Mouse (Mus musculus): ENCODE results near the gene Apbb2. TPM values are rescaled to one million over a fixed set of nuclear protein-coding genes. Genes with fewer than 3 reads are reported as not detected.

Apbb2 gene
- polyA plus RNA-seq, 1 experiment, result 27.7 TPM

DNA sequence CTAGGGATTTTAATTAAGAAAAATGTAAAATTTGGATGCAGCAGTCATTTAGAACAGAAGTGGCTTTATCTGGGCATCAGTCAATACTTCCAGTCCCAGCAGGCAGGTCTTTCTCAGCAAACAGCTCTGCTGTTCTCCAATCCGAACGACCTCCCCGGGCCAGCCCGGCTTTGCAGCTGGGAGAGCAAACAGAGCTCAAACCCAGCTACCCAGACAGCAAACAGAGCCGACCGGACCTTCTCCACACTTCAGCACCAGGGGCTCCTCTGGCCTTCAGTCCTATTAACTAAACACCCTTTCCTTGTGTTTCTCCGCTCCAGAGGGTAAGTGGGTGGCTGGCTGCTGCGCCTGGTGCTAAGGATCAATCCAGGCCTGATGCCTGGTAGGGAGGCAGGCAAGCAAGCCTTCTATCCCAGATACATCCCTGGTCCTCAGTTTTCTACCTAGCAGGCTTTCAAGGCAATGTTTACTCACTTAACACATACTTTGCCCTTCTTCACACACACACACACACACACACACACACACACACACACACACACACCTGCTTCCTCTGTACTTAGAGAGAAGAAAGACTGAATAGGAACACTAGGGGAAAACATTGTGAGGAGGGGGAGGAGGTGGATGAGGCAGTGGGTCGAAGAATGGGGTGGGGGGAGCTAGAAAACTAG, 82.9 kb downstream of the Apbb2 start:
- Histone ChIP-seq H3K4me3 (ENCODE audit: insufficient read depth, low read depth, low read length) (no peak overlapping the region), H3K4me1 (ENCODE audit: control insufficient read depth, insufficient read depth, low read length) (peaks cover 6% of the 10 kb centered on the region; the same call in 1 of the 2 replicates), H3K36me3 (ENCODE audit: control insufficient read depth, insufficient read depth, low read length) (no peaks in the 10 kb centered on the region), H3K27me3 (replicated peaks; ENCODE audit: control insufficient read depth, insufficient read depth, low read length) (no peaks in the 10 kb centered on the region), H3K27ac (ENCODE audit: insufficient read depth, low read depth, low read length) (no peak overlapping the region)
- TF ChIP-seq POLR2A (IDR thresholded peaks at IDR 0.05; ENCODE audit: low read depth, low read length), result no peak
- TF ChIP-seq CTCF (conservative IDR thresholded peaks at IDR 0.05; ENCODE audit: insufficient read depth, insufficient read length, low read depth, low read length), result no peak
- 73% methylated on average over 9 of the region's 9 CpGs for WGBS
- DNase-seq, result no peak

DNA sequence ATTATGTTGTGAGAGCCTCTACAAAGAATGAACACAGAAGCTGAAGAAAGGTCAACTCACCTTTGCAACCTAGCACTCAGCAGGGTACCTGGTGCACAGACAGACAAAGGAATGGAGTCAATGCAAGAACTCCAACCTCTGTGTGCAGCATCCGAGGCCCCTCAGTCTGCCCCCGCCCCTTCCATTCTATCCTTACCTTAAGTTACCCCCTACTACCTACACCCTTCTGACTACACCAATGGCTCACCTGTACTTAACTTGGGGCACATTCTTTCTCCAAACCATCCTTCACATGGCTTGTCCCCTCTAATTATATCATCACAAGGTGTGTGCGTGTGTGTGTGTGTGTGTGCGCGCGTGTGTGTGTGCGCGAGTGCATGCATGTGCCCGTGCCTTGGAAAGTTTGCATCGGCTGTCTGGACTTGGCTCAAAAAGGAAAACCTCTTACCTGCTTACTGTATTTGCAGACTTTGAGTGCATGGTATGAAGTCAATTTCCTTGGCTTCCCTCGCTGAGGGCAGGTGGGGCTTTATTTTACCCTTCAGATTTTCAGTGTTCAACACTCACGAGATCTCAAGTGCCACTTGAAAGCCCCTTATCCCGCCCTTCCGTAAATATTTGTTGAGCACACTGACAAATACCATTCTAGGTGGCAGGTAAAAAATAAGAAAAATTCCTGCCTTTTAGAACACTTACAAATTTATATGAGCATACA, 84.7 kb downstream of the Apbb2 start:
- no peak for TF ChIP-seq POLR2A (IDR thresholded peaks at IDR 0.05; ENCODE audit: low read depth, low read length)
- TF ChIP-seq CTCF (conservative IDR thresholded peaks at IDR 0.05; ENCODE audit: insufficient read depth, insufficient read length, low read depth, low read length), result no peak
- H3K27ac ChIP-seq (ENCODE audit: insufficient read depth, low read depth, low read length), result no peak overlapping the region
- no peaks in the 10 kb centered on the region for H3K27me3 ChIP-seq (replicated peaks; ENCODE audit: control insufficient read depth, insufficient read depth, low read length)
- WGBS, result 94% methylated on average over 14 of the region's 14 CpGs
- no peak for DNase-seq
- H3K4me3 ChIP-seq (ENCODE audit: insufficient read depth, low read depth, low read length), result no peak overlapping the region
- peaks cover 6% of the 10 kb centered on the region; the same call in 1 of the 2 replicates for H3K4me1 ChIP-seq (ENCODE audit: control insufficient read depth, insufficient read depth, low read length)
- no peaks in the 10 kb centered on the region for H3K36me3 ChIP-seq (ENCODE audit: control insufficient read depth, insufficient read depth, low read length)

GRCm38 (mm10) chr5:66532827-66533226, 85.8 kb downstream of the Apbb2 start:
- Histone ChIP-seq H3K4me3 (ENCODE audit: insufficient read depth, low read depth, low read length) (no peak overlapping the region), H3K36me3 (ENCODE audit: control insufficient read depth, insufficient read depth, low read length) (no peaks in the 10 kb centered on the region), H3K27ac (ENCODE audit: insufficient read depth, low read depth, low read length) (peak overlapping the region; percentile 67; the same call in 1 of the 2 replicates), H3K27me3 (replicated peaks; ENCODE audit: control insufficient read depth, insufficient read depth, low read length) (no peaks in the 10 kb centered on the region), H3K4me1 (ENCODE audit: control insufficient read depth, insufficient read depth, low read length) (peaks cover 10% of the 10 kb centered on the region; the same call in 1 of the 2 replicates)
- DNase-seq, result peak; percentile 72
- TF ChIP-seq POLR2A (IDR thresholded peaks at IDR 0.05; ENCODE audit: low read depth, low read length), result no peak
- no peak for TF ChIP-seq CTCF (conservative IDR thresholded peaks at IDR 0.05; ENCODE audit: insufficient read depth, insufficient read length, low read depth, low read length)
- 39% methylated on average over 6 of the region's 6 CpGs for WGBS

DNA sequence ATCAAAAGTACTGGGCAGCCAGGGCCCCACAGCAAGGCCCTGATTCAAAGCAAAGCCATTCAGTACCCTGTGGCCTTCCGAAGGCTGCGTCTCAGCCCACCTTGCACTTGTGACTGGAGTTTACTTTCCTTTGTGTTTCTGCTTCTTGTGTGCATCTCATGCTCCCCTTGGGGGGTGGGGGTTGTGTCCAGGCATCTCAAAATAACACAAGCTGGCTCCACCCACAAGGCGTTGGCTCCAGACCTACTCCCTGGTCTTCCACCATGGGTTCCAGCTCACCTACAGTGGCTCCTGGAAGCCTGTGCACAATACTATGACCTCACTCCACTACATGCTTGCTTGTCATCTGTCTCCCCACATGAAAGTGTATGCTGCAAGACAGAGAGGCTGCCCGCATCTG, 88.2 kb downstream of the Apbb2 start:
- TF ChIP-seq CTCF (conservative IDR thresholded peaks at IDR 0.05; ENCODE audit: insufficient read depth, insufficient read length, low read depth, low read length) (no peak), POLR2A (IDR thresholded peaks at IDR 0.05; ENCODE audit: low read depth, low read length) (no peak)
- Histone ChIP-seq H3K27ac (ENCODE audit: insufficient read depth, low read depth, low read length) (no peak overlapping the region), H3K4me3 (ENCODE audit: insufficient read depth, low read depth, low read length) (no peak overlapping the region), H3K27me3 (replicated peaks; ENCODE audit: control insufficient read depth, insufficient read depth, low read length) (no peaks in the 10 kb centered on the region), H3K36me3 (ENCODE audit: control insufficient read depth, insufficient read depth, low read length) (no peaks in the 10 kb centered on the region), H3K4me1 (ENCODE audit: control insufficient read depth, insufficient read depth, low read length) (peaks cover 10% of the 10 kb centered on the region)
- DNase-seq, result no peak
- 88% methylated on average over 4 of the region's 4 CpGs for WGBS

DNA sequence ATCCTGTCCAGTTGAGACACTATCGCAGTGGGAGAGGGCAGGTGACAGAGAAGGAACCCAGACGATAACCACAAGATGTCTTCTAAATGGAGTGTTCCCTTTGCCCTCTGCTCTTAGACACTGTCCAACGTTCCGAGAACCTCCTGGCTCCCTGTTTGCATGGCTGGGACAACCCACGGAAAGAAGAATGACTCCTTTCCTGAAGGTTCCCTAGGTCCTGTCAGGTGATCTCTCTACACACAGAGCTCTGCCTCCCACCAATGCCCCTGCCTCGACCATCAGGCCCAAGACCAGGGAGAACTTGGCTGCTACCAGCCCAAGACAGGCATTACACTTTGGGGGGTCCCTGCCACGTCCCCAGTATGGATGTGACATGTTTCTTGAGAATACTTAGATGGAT, 89.0 kb downstream of the Apbb2 start:
- H3K4me1 ChIP-seq (ENCODE audit: control insufficient read depth, insufficient read depth, low read length), result peaks cover 10% of the 10 kb centered on the region
- 74% methylated on average over 7 of the region's 7 CpGs for WGBS
- H3K27ac ChIP-seq (ENCODE audit: insufficient read depth, low read depth, low read length), result no peak overlapping the region
- DNase-seq, result no peak
- H3K36me3 ChIP-seq (ENCODE audit: control insufficient read depth, insufficient read depth, low read length), result no peaks in the 10 kb centered on the region
- no peaks in the 10 kb centered on the region for H3K27me3 ChIP-seq (replicated peaks; ENCODE audit: control insufficient read depth, insufficient read depth, low read length)
- TF ChIP-seq CTCF (conservative IDR thresholded peaks at IDR 0.05; ENCODE audit: insufficient read depth, insufficient read length, low read depth, low read length), result no peak
- no peak for TF ChIP-seq POLR2A (IDR thresholded peaks at IDR 0.05; ENCODE audit: low read depth, low read length)
- no peak overlapping the region for H3K4me3 ChIP-seq (ENCODE audit: insufficient read depth, low read depth, low read length)

DNA sequence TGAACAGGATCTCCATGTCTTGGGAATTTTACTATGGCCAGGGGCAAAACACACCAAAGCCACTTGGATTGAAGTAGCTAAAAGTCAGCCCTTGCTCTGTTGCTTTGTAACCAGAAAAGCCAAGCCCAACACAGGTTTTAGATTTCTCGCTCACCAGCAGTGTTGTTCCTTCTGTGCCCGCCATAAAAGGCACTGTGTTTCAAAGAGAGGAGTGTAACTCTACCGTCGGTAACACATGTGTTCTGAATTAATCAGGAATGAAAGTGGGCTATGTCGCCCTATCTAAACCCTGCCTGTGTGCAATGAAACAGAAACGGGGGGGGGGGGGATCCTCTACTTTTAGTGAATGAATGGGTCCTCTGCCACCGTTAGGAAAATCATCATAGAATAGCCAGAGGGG, 90.0 kb downstream of the Apbb2 start:
- no peak for DNase-seq
- Histone ChIP-seq H3K27ac (ENCODE audit: insufficient read depth, low read depth, low read length) (no peak overlapping the region; the same call in 1 of the 2 replicates), H3K4me3 (ENCODE audit: insufficient read depth, low read depth, low read length) (no peak overlapping the region), H3K36me3 (ENCODE audit: control insufficient read depth, insufficient read depth, low read length) (no peaks in the 10 kb centered on the region), H3K27me3 (replicated peaks; ENCODE audit: control insufficient read depth, insufficient read depth, low read length) (no peaks in the 10 kb centered on the region), H3K4me1 (ENCODE audit: control insufficient read depth, insufficient read depth, low read length) (peaks cover 10% of the 10 kb centered on the region)
- TF ChIP-seq POLR2A (IDR thresholded peaks at IDR 0.05; ENCODE audit: low read depth, low read length) (no peak), CTCF (conservative IDR thresholded peaks at IDR 0.05; ENCODE audit: insufficient read depth, insufficient read length, low read depth, low read length) (no peak)
- WGBS, result 40% methylated on average over 7 of the region's 7 CpGs

GRCm38 (mm10) chr5:66527090-66527489, 91.5 kb downstream of the Apbb2 start:
- 52% methylated on average over 8 of the region's 8 CpGs for WGBS
- peak; percentile 71 for DNase-seq
- no peaks in the 10 kb centered on the region for H3K27me3 ChIP-seq (replicated peaks; ENCODE audit: control insufficient read depth, insufficient read depth, low read length)
- H3K4me1 ChIP-seq (ENCODE audit: control insufficient read depth, insufficient read depth, low read length), result peaks cover 6% of the 10 kb centered on the region
- peak overlapping the region; percentile 62 for H3K27ac ChIP-seq (ENCODE audit: insufficient read depth, low read depth, low read length)
- no peak for TF ChIP-seq CTCF (conservative IDR thresholded peaks at IDR 0.05; ENCODE audit: insufficient read depth, insufficient read length, low read depth, low read length)
- TF ChIP-seq POLR2A (IDR thresholded peaks at IDR 0.05; ENCODE audit: low read depth, low read length), result no peak
- no peaks in the 10 kb centered on the region for H3K36me3 ChIP-seq (ENCODE audit: control insufficient read depth, insufficient read depth, low read length)
- H3K4me3 ChIP-seq (ENCODE audit: insufficient read depth, low read depth, low read length), result no peak overlapping the region

Measured in kidney, adult 2 months (tissue).